Mouse (Mus musculus) lung, embryonic 16.5 days (tissue): ENCODE data around the gene Cmc1. TPM values are rescaled to one million over a fixed set of nuclear protein-coding genes. Genes with fewer than 3 reads are reported as not detected.
"Not testable (repeated sequence)": the region's sequence is repeated elsewhere in the genome, so short reads cannot be mapped to it uniquely, and the experiment has no call there.

Experiments used
- ATAC-seq: fragments of 200-750 bp; cut with Nextera tagmentation; 2 replicates; pipeline ENCODE4 v1.8.0; 2017; ENCODE audit warnings: low read depth, mild to moderate bottlenecking, moderate library complexity
- H3K27ac ChIP-seq: fragments of 300-500 bp; sonication (generic); 2 replicates; pipeline ENCODE4 v1.5.1; 2014; ENCODE audit warnings: mild to moderate bottlenecking, control low read depth, low read length
- H3K27me3 ChIP-seq: fragments of 300-500 bp; sonication (generic); 2 replicates; pipeline ENCODE4 v1.6.1; 2014; ENCODE audit warnings: low read depth, low read length, mixed read lengths; ENCODE audit not compliant: control insufficient read depth, insufficient read depth
- H3K36me3 ChIP-seq: fragments of 300-500 bp; sonication (generic); 2 replicates; pipeline ENCODE4 v1.6.1; 2014; ENCODE audit warnings: low read length; ENCODE audit not compliant: control insufficient read depth, insufficient read depth
- H3K4me1 ChIP-seq: fragments of 300-500 bp; sonication (generic); replicated peaks from 2 replicates; pipeline ENCODE4 v1.6.1; 2014; ENCODE audit warnings: low read length, mixed read lengths; ENCODE audit not compliant: control insufficient read depth, insufficient read depth
- H3K4me2 ChIP-seq: fragments of 300-500 bp; sonication (generic); 2 replicates; pipeline ENCODE4 v1.6.1; 2014; ENCODE audit warnings: low read depth, low read length, control low read depth
- H3K4me3 ChIP-seq: fragments of 300-500 bp; sonication (generic); 2 replicates; pipeline ENCODE4 v1.5.1; 2014; ENCODE audit warnings: mild to moderate bottlenecking, low read length, control low read depth
- H3K9ac ChIP-seq: fragments of 300-500 bp; sonication (generic); 2 replicates; pipeline ENCODE4 v1.6.1; 2014; ENCODE audit warnings: low read length, control low read depth
- H3K9me3 ChIP-seq: fragments of 300-500 bp; sonication (generic); 2 replicates; pipeline ENCODE4 v1.6.1; 2016; ENCODE audit warnings: low read length; ENCODE audit not compliant: control insufficient read depth
- whole genome bisulfite sequencing: fragments of 180-500 bp; shearing (Covaris S2); extraction: QIAGEN DNeasy Blood & Tissue Kit; methylation state at CpG from one replicate; pipeline ENCODE4 v1.1.7; 2014; 5-methylcytosine and 5-hydroxymethylcytosine counted together
- polyA plus RNA-seq: library from polyadenylated mRNA; unstranded; fragments of >200 nt; fragmentation: Nextera tagmentation; extraction: Ambion mirVana; gene quantifications from 2 replicates; pipeline ENCODE4 v1.2.1, GENCODE M21; 2015

Cmc1 gene
- polyA plus RNA-seq, 1 experiment from 2014 or later: 43.0 TPM

DNA sequence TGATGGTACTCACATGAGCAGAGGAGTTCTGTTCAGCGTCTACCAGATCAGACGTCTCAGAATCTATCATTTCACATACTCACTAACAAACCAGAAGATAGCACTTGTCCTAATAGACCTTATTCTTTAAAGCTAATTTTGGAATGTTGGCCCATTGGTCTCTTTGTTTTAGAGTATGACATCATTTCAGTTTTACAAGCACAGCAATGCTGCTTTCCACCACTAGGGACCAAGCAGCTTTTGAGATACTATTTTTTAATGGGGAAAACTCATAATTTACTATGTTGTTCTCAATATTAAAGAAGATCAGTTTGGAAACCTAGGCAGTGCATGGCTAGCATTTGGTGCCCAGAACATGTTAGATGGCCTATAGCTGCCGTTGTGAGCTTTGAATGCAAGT lies 7.3 kb upstream of the Cmc1 start:
- Histone ChIP-seq H3K9me3 (no peaks in the 10 kb centered on the region), H3K27ac (no peak overlapping the region), H3K4me2 (no peak overlapping the region), H3K27me3 (no peaks in the 10 kb centered on the region), H3K4me1 (no peaks in the 10 kb centered on the region), H3K9ac (no peak overlapping the region), H3K4me3 (no peak overlapping the region), H3K36me3 (no peaks in the 10 kb centered on the region)
- no peak for ATAC-seq
- 89% methylated on average over 3 of the region's 3 CpGs for WGBS

DNA sequence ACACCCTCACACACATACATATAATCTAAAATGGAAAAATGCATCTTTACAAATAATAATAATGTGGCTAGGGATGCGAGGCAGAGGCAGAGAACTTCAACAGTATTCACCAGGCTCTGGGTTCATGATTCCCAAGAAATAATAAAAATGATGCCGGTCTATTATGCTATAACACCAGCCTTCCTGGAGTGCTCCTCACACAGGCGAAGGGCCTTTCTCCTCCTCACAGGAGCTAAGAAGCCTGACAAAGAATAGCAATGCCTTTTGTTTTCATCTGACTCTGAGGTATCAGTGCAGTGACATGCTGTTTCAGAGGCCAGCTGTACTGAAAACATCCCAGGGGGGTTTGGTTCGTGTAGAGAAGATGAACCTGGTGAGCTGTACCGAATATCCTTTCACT lies 4.7 kb upstream of the Cmc1 start:
- no peak overlapping the region for H3K27ac ChIP-seq
- WGBS: 81% methylated on average over 5 of the region's 5 CpGs
- no peak overlapping the region for H3K4me3 ChIP-seq
- H3K36me3 ChIP-seq: no peaks in the 10 kb centered on the region
- peaks cover 2% of the 10 kb centered on the region; the same call in 1 of the 2 replicates for H3K9me3 ChIP-seq
- H3K4me1 ChIP-seq: no peaks in the 10 kb centered on the region
- no peaks in the 10 kb centered on the region for H3K27me3 ChIP-seq
- no peak for ATAC-seq
- no peak overlapping the region for H3K4me2 ChIP-seq
- no peak overlapping the region for H3K9ac ChIP-seq

DNA sequence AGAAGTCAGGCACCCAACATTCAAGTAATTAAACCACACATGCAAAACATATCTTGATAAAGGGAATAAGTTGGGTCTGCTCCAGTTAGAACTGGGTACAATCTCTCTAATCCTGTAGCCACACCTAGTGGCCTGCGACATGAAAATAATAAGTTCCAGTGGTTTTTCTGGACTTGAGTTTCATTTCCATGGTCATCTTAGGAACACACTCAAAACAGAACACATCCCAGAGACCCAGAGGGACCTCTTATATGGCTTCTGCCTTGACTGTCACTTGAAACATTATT lies 1.2 kb upstream of the Cmc1 start:
- no peak overlapping the region for H3K4me2 ChIP-seq
- H3K4me1 ChIP-seq: peaks cover 7% of the 10 kb centered on the region
- peaks cover 2% of the 10 kb centered on the region; the same call in 1 of the 2 replicates for H3K9me3 ChIP-seq
- H3K36me3 ChIP-seq: no peaks in the 10 kb centered on the region
- H3K9ac ChIP-seq: no peak overlapping the region
- no peaks in the 10 kb centered on the region for H3K27me3 ChIP-seq
- no peak for ATAC-seq
- no peak overlapping the region for H3K27ac ChIP-seq
- H3K4me3 ChIP-seq: no peak overlapping the region
- 97% methylated on average over 1 of the region's 1 CpGs for WGBS

DNA sequence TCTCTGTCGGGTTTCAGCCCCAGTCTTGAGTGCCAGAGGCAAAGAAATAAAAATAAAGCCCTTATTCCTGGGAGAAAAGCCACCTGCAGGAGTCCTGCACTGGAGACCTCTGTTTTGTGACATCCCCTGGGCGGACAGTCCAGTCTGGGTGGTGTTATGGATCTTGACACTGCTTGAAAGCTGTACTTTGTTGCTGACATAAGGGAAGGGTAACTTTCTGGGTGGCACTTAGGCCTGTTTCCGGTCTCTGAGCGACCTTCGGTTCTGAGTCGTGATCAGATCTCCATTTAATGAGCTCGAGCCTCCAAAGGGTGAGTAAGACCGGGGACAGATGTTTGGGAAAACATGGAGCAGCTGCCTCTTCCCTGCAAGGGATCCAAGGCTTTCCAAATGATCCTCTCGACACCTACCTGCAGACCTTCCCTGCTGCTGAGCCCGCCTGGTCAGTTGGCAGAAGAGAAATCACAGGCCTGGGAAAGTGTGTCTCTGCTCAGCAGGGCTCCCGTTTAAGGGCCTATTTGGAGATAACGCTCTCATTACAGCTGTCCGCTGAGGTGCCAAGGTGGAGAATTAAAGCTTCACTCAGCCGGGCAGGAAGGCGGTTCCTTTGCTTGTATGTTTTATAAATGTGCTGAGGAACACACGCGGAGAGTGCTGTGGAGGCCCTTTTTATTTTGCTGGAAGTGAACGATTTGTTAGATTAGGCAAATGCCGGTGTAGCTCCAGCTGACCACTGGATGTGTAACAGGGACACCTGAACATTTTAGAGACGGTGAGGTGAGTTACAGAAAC lies 648 bp upstream of the Cmc1 start:
- Histone ChIP-seq H3K4me1 (peaks cover 7% of the 10 kb centered on the region), H3K4me2 (peak overlapping the region; percentile 69), H3K9ac (no peak overlapping the region), H3K9me3 (peaks cover 2% of the 10 kb centered on the region; the same call in 1 of the 2 replicates), H3K36me3 (no peaks in the 10 kb centered on the region), H3K27me3 (no peaks in the 10 kb centered on the region), H3K4me3 (peak overlapping the region; percentile 94), H3K27ac (no peak overlapping the region)
- ATAC-seq: 0 out of 2 replicates have a peak, but pooled peaks have one; percentile 1
- 77% methylated on average over 20 of the region's 20 CpGs for WGBS

DNA sequence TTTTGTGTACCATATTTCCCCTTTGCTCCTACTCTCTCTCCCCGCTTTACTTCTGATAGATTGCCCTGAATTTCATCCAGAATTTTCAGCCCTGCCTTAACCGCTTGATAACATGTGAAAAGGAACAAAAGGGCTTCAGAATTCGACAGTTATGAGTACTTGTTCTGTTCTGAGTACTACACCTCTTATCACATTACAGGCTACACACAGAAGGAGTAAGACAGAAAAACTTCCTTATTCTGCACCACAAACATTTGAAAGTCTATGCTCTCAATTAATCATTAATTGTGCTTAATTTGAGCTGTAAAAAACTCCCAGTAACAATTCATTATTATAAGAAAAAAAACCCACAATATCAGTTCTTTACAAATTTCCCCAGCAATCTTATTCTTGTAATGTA lies 9.6 kb downstream of the Cmc1 start:
- not testable (repeated sequence) for H3K4me2 ChIP-seq, H3K36me3 ChIP-seq, H3K9me3 ChIP-seq, H3K27ac ChIP-seq, H3K27me3 ChIP-seq, H3K4me1 ChIP-seq, H3K9ac ChIP-seq, ATAC-seq, H3K4me3 ChIP-seq
- WGBS: 51% methylated on average over 2 of the region's 3 CpGs

DNA sequence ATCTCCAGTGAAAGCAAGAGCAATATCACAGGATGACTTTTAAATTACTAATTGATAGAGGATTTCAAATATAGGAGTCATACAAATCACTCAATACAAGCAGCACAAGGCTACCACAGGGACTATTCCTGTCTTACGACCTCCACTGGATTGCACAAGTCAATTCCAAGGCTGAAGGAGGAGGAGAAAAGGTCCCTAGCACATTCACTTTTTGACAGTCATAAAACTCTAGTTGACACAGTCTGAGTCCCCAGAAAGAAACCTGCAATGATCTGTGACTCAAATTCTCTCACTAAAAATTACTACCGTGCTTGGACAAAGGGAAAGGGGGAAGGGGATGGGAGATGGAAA lies 39.6 kb downstream of the Cmc1 start:
- Histone ChIP-seq H3K4me1 (no peaks in the 10 kb centered on the region), H3K36me3 (no peaks in the 10 kb centered on the region), H3K27me3 (no peaks in the 10 kb centered on the region), H3K9ac (no peak overlapping the region), H3K4me2 (no peak overlapping the region), H3K4me3 (no peak overlapping the region), H3K27ac (no peak overlapping the region), H3K9me3 (no peaks in the 10 kb centered on the region)
- 83% methylated on average over 2 of the region's 2 CpGs for WGBS
- ATAC-seq: no peak

DNA sequence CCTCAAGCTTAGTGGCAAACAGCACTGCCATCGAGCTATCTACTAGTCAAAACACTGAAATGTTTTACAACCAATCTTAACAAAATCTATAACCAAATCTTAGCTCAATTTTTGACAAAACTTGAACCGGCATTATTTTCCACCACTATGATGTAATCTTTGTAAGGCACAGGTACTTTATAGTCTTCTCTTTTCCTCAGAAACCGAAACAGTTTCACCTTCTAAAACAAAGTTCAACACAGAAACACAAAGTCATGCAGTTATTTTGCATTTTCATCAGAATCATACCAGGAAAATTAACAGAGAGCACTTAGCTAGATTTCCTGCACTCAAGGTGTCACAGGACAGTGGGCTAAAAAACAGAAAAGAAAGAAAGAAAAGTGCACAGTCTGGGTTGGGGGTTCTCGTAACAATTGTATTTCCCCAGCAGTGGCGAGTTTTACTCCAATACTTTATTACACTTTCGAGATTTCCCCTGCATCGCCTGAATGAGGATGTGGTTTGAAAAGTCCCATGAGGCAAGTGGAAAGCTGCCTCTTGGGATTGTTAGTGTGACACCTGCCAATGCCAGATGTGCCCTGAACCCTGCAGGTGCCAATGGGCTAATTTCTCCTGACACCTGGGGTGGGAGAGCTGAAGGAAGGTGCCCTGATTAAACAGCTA lies 40.1 kb downstream of the Cmc1 start:
- no peak for ATAC-seq
- H3K4me3 ChIP-seq: no peak overlapping the region

DNA sequence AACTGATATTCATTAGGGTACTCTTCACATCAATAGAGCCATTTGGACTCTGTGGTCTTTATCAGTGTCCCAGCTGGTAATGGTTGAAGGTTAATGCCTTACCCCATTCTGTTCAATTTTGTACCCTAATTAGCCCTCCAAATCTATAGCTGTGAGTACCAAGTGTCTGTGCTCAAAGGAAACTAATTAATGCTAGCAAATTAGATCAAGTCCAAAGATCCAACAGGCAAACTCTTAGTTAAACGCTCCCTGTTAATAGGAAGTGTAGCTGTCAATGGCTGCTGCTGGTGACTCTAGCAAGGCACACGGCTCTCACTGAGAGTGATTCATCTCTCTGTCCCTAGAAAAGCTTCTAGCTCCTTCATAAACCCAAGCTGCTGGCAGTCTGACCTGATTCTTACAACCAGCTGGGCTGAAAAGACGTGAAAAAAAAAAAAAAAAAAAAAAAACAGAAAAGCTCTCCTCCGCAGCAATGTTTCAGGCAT lies 41.4 kb downstream of the Cmc1 start:
- Histone ChIP-seq H3K9ac (no peak overlapping the region), H3K4me1 (no peaks in the 10 kb centered on the region), H3K27me3 (no peaks in the 10 kb centered on the region), H3K27ac (no peak overlapping the region), H3K4me2 (no peak overlapping the region), H3K36me3 (no peaks in the 10 kb centered on the region), H3K4me3 (no peak overlapping the region), H3K9me3 (no peaks in the 10 kb centered on the region)
- no peak for ATAC-seq
- WGBS: 66% methylated on average over 4 of the region's 4 CpGs

More for the DNA sequence above, 40.1 kb downstream of the Cmc1 start:
- H3K4me2 ChIP-seq: no peak overlapping the region
- H3K27me3 ChIP-seq: no peaks in the 10 kb centered on the region
- H3K4me1 ChIP-seq: no peaks in the 10 kb centered on the region
- no peak overlapping the region for H3K27ac ChIP-seq
- no peaks in the 10 kb centered on the region for H3K9me3 ChIP-seq
- H3K9ac ChIP-seq: no peak overlapping the region
- no peaks in the 10 kb centered on the region for H3K36me3 ChIP-seq
- WGBS: 88% methylated on average over 7 of the region's 7 CpGs

DNA sequence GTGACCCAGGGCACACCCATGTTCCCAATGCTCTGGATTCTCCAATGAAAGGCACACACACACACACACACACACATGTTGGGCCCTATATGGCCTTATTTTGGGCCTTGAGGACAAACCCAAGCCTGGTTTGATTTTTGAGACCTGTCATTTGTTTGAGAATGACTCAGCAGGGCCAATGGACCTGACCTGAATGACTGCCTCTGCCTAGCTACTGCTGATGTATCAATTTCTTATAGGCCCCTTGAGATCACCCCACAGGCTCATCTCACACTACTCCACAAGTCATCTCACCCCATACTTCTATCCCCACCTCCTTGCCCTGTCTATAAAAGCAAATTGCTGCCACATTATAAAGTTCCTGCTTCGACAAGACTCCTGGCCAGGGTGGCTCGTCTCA lies 48.2 kb downstream of the Cmc1 start:
- H3K27ac ChIP-seq: no peak overlapping the region
- WGBS: 87% methylated on average over 2 of the region's 2 CpGs

More for the DNA sequence above, 48.2 kb downstream of the Cmc1 start:
- H3K4me1 ChIP-seq: no peaks in the 10 kb centered on the region
- H3K9ac ChIP-seq: no peak overlapping the region
- H3K4me3 ChIP-seq: no peak overlapping the region
- no peaks in the 10 kb centered on the region for H3K36me3 ChIP-seq
- H3K4me2 ChIP-seq: no peak overlapping the region
- H3K27me3 ChIP-seq: no peaks in the 10 kb centered on the region
- no peak for ATAC-seq
- H3K9me3 ChIP-seq: no peaks in the 10 kb centered on the region
